Mouse (Mus musculus) limb, embryonic 15.5 days (tissue): ENCODE data around the gene Odf3. TPM values are rescaled to one million over a fixed set of nuclear protein-coding genes. Genes with fewer than 3 reads are reported as not detected.

Source experiments
- ATAC-seq: fragments of 200-750 bp; cut with Nextera tagmentation; 2 replicates; pipeline ENCODE4 v1.8.0; 2017; ENCODE audit warnings: low read depth, moderate TSS enrichment; ENCODE audit not compliant: insufficient number of reproducible peaks, low FRiP score, low TSS enrichment
- H3K27ac ChIP-seq: fragments of 300-500 bp; sonication (generic); 2 replicates; pipeline ENCODE4 v1.5.1; 2015; ENCODE audit warnings: moderate library complexity, mild to moderate bottlenecking, inconsistent platforms
- H3K27me3 ChIP-seq: fragments of 300-500 bp; sonication (generic); 2 replicates; pipeline ENCODE4 v1.6.1; 2015; ENCODE audit warnings: inconsistent platforms
- H3K36me3 ChIP-seq: fragments of 300-500 bp; sonication (generic); 2 replicates; pipeline ENCODE4 v1.6.1; 2015; ENCODE audit warnings: inconsistent platforms
- H3K4me1 ChIP-seq: fragments of 300-500 bp; sonication (generic); 2 replicates; pipeline ENCODE4 v1.6.1; 2015; ENCODE audit warnings: inconsistent platforms
- H3K4me2 ChIP-seq: fragments of 300-500 bp; sonication (generic); 2 replicates; pipeline ENCODE4 v1.6.1; 2015; ENCODE audit warnings: mild to moderate bottlenecking, inconsistent platforms
- H3K4me3 ChIP-seq: fragments of 300-500 bp; sonication (generic); 2 replicates; pipeline ENCODE4 v1.5.1; 2015; ENCODE audit warnings: mild to moderate bottlenecking, inconsistent platforms
- H3K9ac ChIP-seq: fragments of 300-500 bp; sonication (generic); 2 replicates; pipeline ENCODE4 v1.6.1; 2015; ENCODE audit warnings: inconsistent platforms
- H3K9me3 ChIP-seq: fragments of 300-500 bp; sonication (generic); 2 replicates; pipeline ENCODE4 v1.6.1; 2016; ENCODE audit warnings: inconsistent platforms
- WGBS: fragments of 180-500 bp; shearing (Covaris S2); methylation state at CpG from one replicate; pipeline ENCODE4 v1.1.7; 2015; 5-methylcytosine and 5-hydroxymethylcytosine counted together
- polyA plus RNA-seq: library from polyadenylated mRNA; unstranded; fragments of >200 nt; fragmentation: Nextera tagmentation; extraction: Ambion mirVana; gene quantifications from 2 replicates; pipeline ENCODE4 v1.2.1, GENCODE M21; 2015

Odf3 gene
- polyA plus RNA-seq, 1 experiment from 2014 or later = not detected

- no peak for ATAC-seq
Measured at GRCm38 (mm10) chr7:140894611-140895010, 47.0 kb downstream of the Odf3 start.

GRCm38 (mm10) chr7:140897863-140898262, 50.3 kb downstream of the Odf3 start:
- Histone ChIP-seq H3K9ac (no peak overlapping the region), H3K9me3 (no peaks in the 10 kb centered on the region), H3K36me3 (peaks cover 61% of the 10 kb centered on the region), H3K4me3 (no peak overlapping the region), H3K4me1 (0 out of 2 replicates have a peak, but pooled peaks cover 1% of the 10 kb centered on the region), H3K4me2 (no peak overlapping the region), H3K27me3 (no peaks in the 10 kb centered on the region), H3K27ac (no peak overlapping the region)
- no peak for ATAC-seq
- WGBS = 79% methylated on average over 7 of the region's 7 CpGs

More at GRCm38 (mm10) chr7:140894611-140895010, 47.0 kb downstream of the Odf3 start:
- H3K27ac ChIP-seq = no peak overlapping the region
- H3K4me3 ChIP-seq = no peak overlapping the region
- WGBS = 90% methylated on average over 3 of the region's 3 CpGs
- H3K4me1 ChIP-seq = no peaks in the 10 kb centered on the region
- H3K27me3 ChIP-seq = no peaks in the 10 kb centered on the region
- no peak overlapping the region for H3K4me2 ChIP-seq
- H3K9ac ChIP-seq = no peak overlapping the region
- H3K36me3 ChIP-seq = peaks cover 77% of the 10 kb centered on the region
- H3K9me3 ChIP-seq = no peaks in the 10 kb centered on the region

- no peak overlapping the region for H3K9ac ChIP-seq
- H3K4me2 ChIP-seq = no peak overlapping the region
- ATAC-seq = no peak
- 83% methylated on average over 3 of the region's 3 CpGs for WGBS
- no peak overlapping the region for H3K4me3 ChIP-seq
- H3K36me3 ChIP-seq = peaks cover 49% of the 10 kb centered on the region
- H3K27me3 ChIP-seq = no peaks in the 10 kb centered on the region
- no peak overlapping the region for H3K27ac ChIP-seq
- H3K4me1 ChIP-seq = 0 out of 2 replicates have a peak, but pooled peaks cover 7% of the 10 kb centered on the region
- no peaks in the 10 kb centered on the region for H3K9me3 ChIP-seq
Measured at GRCm38 (mm10) chr7:140899121-140899520, 51.5 kb downstream of the Odf3 start.

- H3K4me1 ChIP-seq = 0 out of 2 replicates have a peak, but pooled peaks cover 7% of the 10 kb centered on the region
- no peaks in the 10 kb centered on the region for H3K27me3 ChIP-seq
- H3K9ac ChIP-seq = no peak within 1 kb of the TSS
- ATAC-seq = no peak
- peak within 1 kb of the TSS; percentile 8; the same call in 1 of the 2 replicates for H3K27ac ChIP-seq
- H3K4me3 ChIP-seq = no peak within 1 kb of the TSS
- H3K4me2 ChIP-seq = no peak within 1 kb of the TSS
- peaks cover 40% of the 10 kb centered on the region for H3K36me3 ChIP-seq
- H3K9me3 ChIP-seq = no peaks in the 10 kb centered on the region
- 68% methylated on average over 10 of the region's 10 CpGs for WGBS
Measured at GRCm38 (mm10) chr7:140900220-140900619, 52.6 kb downstream of the Odf3 start, which contains the start of gene Cox8b. TSS of gene Cox8b (minus strand) at chr7:140900446.

Other genes with a start within 250 kb of the Odf3 start
- gene Olfr46, start 246.5 kb upstream of the Odf3 start, polyA plus RNA-seq = not detected in 2 replicates
- gene Olfr61, start 218.8 kb upstream of the Odf3 start, polyA plus RNA-seq = not detected in 2 replicates
- not detected in 2 replicates for gene Olfr53, start 201.4 kb upstream of the Odf3 start, polyA plus RNA-seq
- 0.03 TPM in 1 of 2 replicates, not detected in the other for gene Olfr539, start 187.9 kb upstream of the Odf3 start, polyA plus RNA-seq
- gene Olfr45, start 165.9 kb upstream of the Odf3 start, polyA plus RNA-seq = not detected in 2 replicates
- not detected in 2 replicates for gene Olfr541, start 150.5 kb upstream of the Odf3 start, polyA plus RNA-seq
- gene Cyp2e1, start 84.1 kb upstream of the Odf3 start, polyA plus RNA-seq = not detected in 2 replicates
- gene Syce1, start 60.0 kb upstream of the Odf3 start, polyA plus RNA-seq = 0.11 and 0.13 TPM in 2 replicates
- 0.67 and 1.00 TPM in 2 replicates for gene Zfp941, start 25.6 kb upstream of the Odf3 start, polyA plus RNA-seq
- gene Urah, start 12.8 kb upstream of the Odf3 start, polyA plus RNA-seq = 38.4 and 59.3 TPM in 2 replicates
- not detected in 2 replicates for gene Scgb1c1, start 2.3 kb upstream of the Odf3 start, polyA plus RNA-seq
- not detected in 2 replicates for gene Gm45785, start 8.5 kb downstream of the Odf3 start, polyA plus RNA-seq
- gene Ric8a, start 9.2 kb downstream of the Odf3 start, polyA plus RNA-seq = 85.7 and 90.6 TPM in 2 replicates
- 70.7 and 71.6 TPM in 2 replicates for gene Bet1l, start 9.8 kb downstream of the Odf3 start, polyA plus RNA-seq
- 201 and 214 TPM in 2 replicates for gene Psmd13, start 34.2 kb downstream of the Odf3 start, polyA plus RNA-seq
- gene Sirt3, start 34.5 kb downstream of the Odf3 start, polyA plus RNA-seq = 22.7 and 25.6 TPM in 2 replicates
- 19.6 and 58.3 TPM in 2 replicates for gene Cox8b, start 52.6 kb downstream of the Odf3 start, polyA plus RNA-seq
- 0.28 and 0.45 TPM in 2 replicates for gene Nlrp6, start 73.1 kb downstream of the Odf3 start, polyA plus RNA-seq
- gene Pgghg, start 93.6 kb downstream of the Odf3 start, polyA plus RNA-seq = 23.1 and 24.9 TPM in 2 replicates
- 46.1 and 62.9 TPM in 2 replicates for gene Ifitm5, start 102.5 kb downstream of the Odf3 start, polyA plus RNA-seq
- gene Gm45717, start 108.1 kb downstream of the Odf3 start, polyA plus RNA-seq = 0.47 TPM in 1 of 2 replicates, not detected in the other
- 1,488 and 1,547 TPM in 2 replicates for gene Ifitm2, start 108.2 kb downstream of the Odf3 start, polyA plus RNA-seq
- gene Ifitm1, start 119.4 kb downstream of the Odf3 start, polyA plus RNA-seq = 71.7 and 74.6 TPM in 2 replicates
- gene Ifitm3, start 163.0 kb downstream of the Odf3 start, polyA plus RNA-seq = 217 and 218 TPM in 2 replicates
- 1.0 and 1.3 TPM in 2 replicates for gene Ifitm6, start 170.1 kb downstream of the Odf3 start, polyA plus RNA-seq
- gene Gm17387, start 181.3 kb downstream of the Odf3 start, polyA plus RNA-seq = not detected in 2 replicates
- gene B4galnt4, start 213.3 kb downstream of the Odf3 start, polyA plus RNA-seq = 9.9 and 12.1 TPM in 2 replicates
- gene Pkp3, start 230.4 kb downstream of the Odf3 start, polyA plus RNA-seq = 150 and 151 TPM in 2 replicates